Mouse (Mus musculus) CH12.LX (cell line): ENCODE measurements around the gene Cdk17. TPM values are rescaled to one million over a fixed set of nuclear protein-coding genes. Genes with fewer than 3 reads are reported as not detected.

Experiments
- DNase-seq: peaks from one replicate; pipeline ENCODE4 v3.0.0-alpha.2; 2013; ENCODE audit errors: extremely low read depth
- H3K27ac ChIP-seq: 2 replicates; pipeline ENCODE4 v1.5.1; 2012; ENCODE audit warnings: low read depth, mild to moderate bottlenecking, control low read depth, moderate library complexity; ENCODE audit not compliant: insufficient read depth
- H3K27me3 ChIP-seq: replicated peaks from 2 replicates; pipeline ENCODE3; 2012; ENCODE audit warnings: inconsistent platforms
- H3K36me3 ChIP-seq, 2 experiments: replicated peaks in 1 of 2; 2 replicates each; pipeline versions ENCODE3 to v1.6.1; 2012; ENCODE audit warnings: inconsistent platforms in 1 of 2, low read length in 1 of 2, mild to moderate bottlenecking in 1 of 2, mixed read lengths in 1 of 2, moderate library complexity in 1 of 2; ENCODE audit not compliant: control insufficient read depth in 1 of 2, insufficient read depth in 1 of 2
- H3K4me1 ChIP-seq, 2 experiments: 2 replicates each; pipeline ENCODE4 v1.6.1; 2012; ENCODE audit warnings: inconsistent platforms in 1 of 2, moderate library complexity in 1 of 2; ENCODE audit not compliant: insufficient read depth in 2 of 2, control insufficient read depth in 1 of 2
- H3K4me2 ChIP-seq: 2 replicates; pipeline ENCODE4 v1.6.1; 2012; ENCODE audit warnings: low read depth, mild to moderate bottlenecking, control low read depth; ENCODE audit not compliant: poor library complexity, insufficient read depth, severe bottlenecking
- H3K4me3 ChIP-seq, 3 experiments: fragments of 150-350 bp in 1 of 3; sonication (generic) in 1 of 3; replicated peaks in 1 of 3; 2 replicates each; pipeline versions ENCODE3 to v1.5.1; 2011 to 2012; ENCODE audit warnings: low read depth in 2 of 3, low read length in 2 of 3, mild to moderate bottlenecking in 2 of 3, moderate library complexity in 2 of 3, control low read depth in 1 of 3, improper control_type of control experiment in 1 of 3, inconsistent platforms in 1 of 3, mixed read lengths in 1 of 3; ENCODE audit not compliant: poor library complexity in 1 of 3
- H3K79me2 ChIP-seq: replicated peaks from 2 replicates; pipeline ENCODE4 v1.6.1; 2012; ENCODE audit warnings: mild to moderate bottlenecking, moderate library complexity; ENCODE audit not compliant: control insufficient read depth, poor library complexity, insufficient read depth, severe bottlenecking; ENCODE audit errors: extremely low read depth
- H3K9ac ChIP-seq: 2 replicates; pipeline ENCODE4 v1.6.1; 2012; ENCODE audit warnings: low read depth, mild to moderate bottlenecking, control low read depth, moderate library complexity; ENCODE audit not compliant: insufficient read depth
- H3K9me3 ChIP-seq: replicated peaks from 2 replicates; pipeline ENCODE3; 2012; ENCODE audit warnings: low read length, inconsistent platforms, mixed read lengths
- CHD1 ChIP-seq: IDR thresholded peaks from 2 replicates; pipeline ENCODE4 v1.6.1; 2012; ENCODE audit warnings: low read depth, low read length, improper control_type of control experiment, inconsistent platforms
- E2F4 ChIP-seq: IDR thresholded peaks from 2 replicates; pipeline ENCODE4 v1.6.1; 2011; ENCODE audit warnings: low read depth, low read length, improper control_type of control experiment; ENCODE audit not compliant: insufficient replicate concordance
- ELF1 ChIP-seq: IDR thresholded peaks from 2 replicates; pipeline ENCODE4 v1.6.1; 2014; ENCODE audit warnings: low read depth, mild to moderate bottlenecking, inconsistent platforms, low read length, improper control_type of control experiment
- GABPA ChIP-seq: IDR thresholded peaks from 2 replicates; pipeline ENCODE4 v1.6.1; 2012; ENCODE audit warnings: low read depth, low read length, improper control_type of control experiment, inconsistent platforms; ENCODE audit not compliant: insufficient replicate concordance
- JUN ChIP-seq: IDR thresholded peaks from 2 replicates; pipeline ENCODE4 v1.6.1; 2011; ENCODE audit warnings: low read depth, mild to moderate bottlenecking, low read length, improper control_type of control experiment, moderate library complexity; ENCODE audit not compliant: insufficient read depth
- KAT2A ChIP-seq: IDR thresholded peaks from 2 replicates; pipeline ENCODE4 v1.6.1; 2012; ENCODE audit warnings: low read length, improper control_type of control experiment, inconsistent platforms; ENCODE audit not compliant: insufficient replicate concordance
- MAFK ChIP-seq: IDR thresholded peaks from 2 replicates; pipeline ENCODE4 v1.6.1; 2011; ENCODE audit warnings: low read length, improper control_type of control experiment; ENCODE audit not compliant: insufficient replicate concordance
- MAX ChIP-seq: IDR thresholded peaks from 2 replicates; pipeline ENCODE4 v1.6.1; 2011; ENCODE audit warnings: low read length, improper control_type of control experiment
- MAZ ChIP-seq: IDR thresholded peaks from 2 replicates; pipeline ENCODE4 v1.6.1; 2012; ENCODE audit warnings: low read depth, mild to moderate bottlenecking, inconsistent platforms, low read length, improper control_type of control experiment, moderate library complexity
- NRF1 ChIP-seq: IDR thresholded peaks from 2 replicates; pipeline ENCODE4 v1.6.1; 2014; ENCODE audit warnings: low read depth, mild to moderate bottlenecking, inconsistent platforms, low read length, improper control_type of control experiment, moderate library complexity
- PAX5 ChIP-seq: IDR thresholded peaks from 2 replicates; pipeline ENCODE4 v1.6.1; 2012; ENCODE audit warnings: low read length, inconsistent platforms, mixed read lengths
- POLR2A ChIP-seq: IDR thresholded peaks from 2 replicates; pipeline ENCODE4 v1.6.1; 2011; ENCODE audit warnings: low read depth, mild to moderate bottlenecking, improper control_type of control experiment, low read length
- POLR2AphosphoS2 ChIP-seq: IDR thresholded peaks from 2 replicates; pipeline ENCODE4 v1.6.1; 2011; ENCODE audit warnings: low read depth, low read length, improper control_type of control experiment
- SMC3 ChIP-seq: IDR thresholded peaks from 2 replicates; pipeline ENCODE4 v1.6.1; 2011; ENCODE audit warnings: low read depth, low read length, improper control_type of control experiment
- TCF12 ChIP-seq: IDR thresholded peaks from 2 replicates; pipeline ENCODE4 v1.6.1; 2014; ENCODE audit warnings: low read depth, mild to moderate bottlenecking, inconsistent platforms, low read length, improper control_type of control experiment
- UBTF ChIP-seq: IDR thresholded peaks from 2 replicates; pipeline ENCODE4 v1.6.1; 2012; ENCODE audit warnings: low read depth, mild to moderate bottlenecking, inconsistent platforms, low read length, improper control_type of control experiment, moderate library complexity
- dilution Hi-C: fragments of 300-500 bp; cut with MboI; formaldehyde crosslinking; loops from 2 replicates; pipeline ENCODE4 v1.14.3; 2020; ENCODE audit warnings: low sequenced_read_pairs; ENCODE audit not compliant: extremely low pct_unique_long_range_greater_than_20kb, extremely low pct_ligation_motif_present
- in situ Hi-C: fragments of 300-500 bp; cut with MboI; formaldehyde crosslinking; loops from 3 replicates; pipeline ENCODE4 v1.14.3; 2019; ENCODE audit warnings: low sequenced_read_pairs, low pct_ligation_motif_present, low pct_unique_long_range_greater_than_20kb, mixed read lengths
- polyA plus RNA-seq: library from polyadenylated mRNA; unstranded; fragments of >175 nt; gene quantifications from 2 replicates; pipeline ENCODE4 v1.2.1, GENCODE M21; 2012; ENCODE audit warnings: low read depth; ENCODE audit not compliant: insufficient read length
- total RNA-seq, 2 experiments: library from RNA; depleted of rRNA; stranded (reverse); fragments of 300-350 nt in 1 of 2; fragments of >200 nt in 1 of 2; gene quantifications; 2 replicates each; pipeline ENCODE4 v1.2.3; 2012 to 2014

Gene Cdk17
- total and polyA plus RNA-seq, 3 experiments, result 23.4 to 51.3 (median 28.5) TPM

DNA sequence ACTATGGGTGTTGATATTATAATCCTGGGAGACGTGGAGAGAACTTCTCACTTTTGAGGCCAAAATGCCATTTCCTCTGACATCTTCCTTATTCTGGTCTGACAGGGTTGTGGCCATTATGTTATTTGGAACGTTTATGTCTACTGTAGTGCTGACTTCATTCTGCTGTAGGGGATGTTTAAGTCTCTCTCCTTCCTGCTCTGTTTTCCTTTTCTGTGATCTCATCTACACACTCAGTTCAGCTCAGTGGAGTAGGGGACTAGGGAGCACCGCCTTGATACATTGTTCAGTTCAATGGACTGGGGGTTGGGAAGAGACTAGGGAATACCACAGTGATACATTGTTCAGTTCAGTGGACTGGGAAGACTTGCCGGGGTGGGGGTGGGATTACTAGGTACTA lies 7.4 kb downstream of the Cdk17 start:
- H3K4me1 ChIP-seq, result peaks cover 14 to 67% of the 10 kb centered on the region in 2 experiments
- in situ Hi-C loops, result loop anchor here (10.0 to 25.0 kb wide), 4 partner anchors 93 to 257 kb away; no protein-coding TSS in a partner anchor
- peaks cover 71% of the 10 kb centered on the region for H3K79me2 ChIP-seq
- no peaks in the 10 kb centered on the region for H3K27me3 ChIP-seq
- TF ChIP-seq MAZ (no peak), E2F4 (no peak), JUN (no peak), GABPA (no peak), KAT2A (no peak), MAFK (no peak), POLR2AphosphoS2 (no peak), ELF1 (no peak), POLR2A (no peak), PAX5 (no peak), UBTF (no peak), NRF1 (no peak), SMC3 (no peak), TCF12 (no peak)
- H3K36me3 ChIP-seq, result peaks cover 0 to 12% of the 10 kb centered on the region in 2 experiments
- dilution Hi-C loops, result no loop called here
- H3K9me3 ChIP-seq, result no peaks in the 10 kb centered on the region
- no peak overlapping the region; the same call in 1 of the 2 replicates for H3K4me2 ChIP-seq
- H3K27ac ChIP-seq, result no peak overlapping the region
- DNase-seq, result no peak
- no peak overlapping the region for H3K4me3 ChIP-seq
- H3K9ac ChIP-seq, result no peak overlapping the region

DNA sequence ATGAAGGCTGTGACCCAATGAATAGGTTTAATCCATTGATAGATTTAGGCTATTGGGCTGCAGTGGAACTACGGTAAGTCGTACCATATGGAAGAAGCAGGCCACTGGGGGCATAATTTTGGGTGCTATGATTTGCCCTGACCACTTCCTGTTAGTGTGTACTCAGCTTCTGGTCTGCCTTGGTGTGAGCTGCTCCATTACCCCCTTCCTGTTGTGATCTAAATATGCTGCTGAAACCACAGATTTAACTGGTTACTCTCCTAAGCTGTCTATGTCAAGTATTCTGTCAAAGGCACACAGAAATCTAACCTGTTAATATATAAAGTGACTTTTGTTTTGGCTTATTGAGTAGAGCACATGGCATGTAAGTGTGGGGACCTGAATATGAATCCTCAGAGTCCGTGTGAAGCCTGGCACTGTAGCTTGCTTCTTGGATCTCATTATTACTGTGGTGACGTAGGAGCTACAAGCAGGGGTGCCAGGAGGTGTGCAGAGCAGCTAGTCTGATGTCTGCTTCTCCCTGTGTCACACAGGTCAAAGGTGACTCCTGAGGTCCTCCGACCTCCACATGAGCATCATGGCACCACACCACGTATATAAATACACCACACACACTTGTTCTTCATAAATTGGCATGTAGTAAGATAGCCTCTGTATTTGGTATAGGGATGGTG lies 10.6 kb downstream of the Cdk17 start:
- no peak overlapping the region; the same call in 1 of the 2 replicates for H3K4me2 ChIP-seq
- H3K9ac ChIP-seq, result no peak overlapping the region
- peak; percentile 60 for DNase-seq
- in situ Hi-C loops (loop anchor here (25.0 kb wide), 1 partner anchor 116 kb away; no protein-coding TSS in a partner anchor), dilution Hi-C loops (no loop called here)
- no peak overlapping the region for H3K4me3 ChIP-seq
- no peaks in the 10 kb centered on the region for H3K27me3 ChIP-seq
- TF ChIP-seq PAX5, result no peak
- peak; percentile 39; the same call in 1 of the 2 replicates for TF ChIP-seq MAX
- no peak for TF ChIP-seq CHD1
- peak; percentile 52 for TF ChIP-seq ELF1
- peaks cover 6 to 27% of the 10 kb centered on the region in 2 experiments for H3K36me3 ChIP-seq
- H3K79me2 ChIP-seq, result peaks cover 63% of the 10 kb centered on the region
- H3K9me3 ChIP-seq, result no peaks in the 10 kb centered on the region
- no peak overlapping the region for H3K27ac ChIP-seq
- peaks cover 12 to 48% of the 10 kb centered on the region in 2 experiments for H3K4me1 ChIP-seq
